Mouse (Mus musculus): ENCODE data around the gene Mrps21.
A peak's percentile ranks its signal among the peaks of the same experiment; 100 is the strongest.
"Not testable (repeated sequence)": the region's sequence is repeated elsewhere in the genome, so short reads cannot be mapped to it uniquely, and the experiment has no call there.

Gene Mrps21

GRCm38 (mm10) chr3:95892066-95893052 is 21.0 kb upstream of the Mrps21 start:
- DNase-seq (ENCODE audit: low spot score in 2 of 2): no peak

DNA sequence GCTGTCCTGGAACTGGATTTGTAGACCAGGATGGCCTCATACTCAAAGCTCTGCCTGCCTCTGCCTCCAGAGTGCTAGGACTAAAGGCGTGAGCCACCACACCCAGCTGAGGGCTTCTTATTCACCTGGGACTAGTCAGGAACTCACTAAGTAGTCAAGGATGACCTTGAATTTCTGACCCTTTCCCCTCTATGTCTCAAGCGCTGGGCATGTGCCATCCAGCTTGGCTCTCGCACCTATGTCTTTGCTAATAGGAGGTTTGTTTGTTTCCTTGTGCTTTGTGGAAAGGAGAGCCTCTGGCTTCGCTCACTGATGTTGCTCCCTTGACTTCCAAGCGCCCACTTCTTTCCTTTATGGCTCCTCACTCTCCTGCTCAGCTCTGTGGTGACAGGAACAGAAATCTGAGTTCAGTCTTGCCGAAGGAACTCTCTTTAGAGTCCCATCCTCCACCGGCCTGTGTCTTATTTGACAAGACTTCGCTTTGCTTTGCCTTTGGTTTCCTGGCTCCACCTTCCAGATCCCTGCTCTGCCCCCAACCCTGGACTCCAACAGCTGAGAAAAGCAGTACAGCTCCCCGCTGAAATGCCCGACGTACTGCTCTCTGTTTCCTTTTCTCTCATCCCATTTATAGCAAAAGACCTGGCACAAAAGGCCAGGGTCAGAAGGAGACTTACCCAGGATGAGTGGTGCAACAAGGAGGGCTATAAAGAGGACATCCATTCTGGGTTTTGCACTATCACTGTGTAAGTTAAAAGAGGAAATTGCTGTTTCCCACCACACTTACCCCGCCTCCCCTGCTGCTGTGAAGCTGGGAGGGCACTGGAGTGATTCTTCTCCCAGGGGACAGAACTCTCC is 20.1 kb upstream of the Mrps21 start, which contains the start of gene BC028528:
Gene BC028528 (minus strand): TSS at position 795 of the 855 bp plus-strand sequence.
- DNase-seq (ENCODE audit: low spot score in 2 of 2): peak in 1 of 2 experiments; percentile 31

DNA sequence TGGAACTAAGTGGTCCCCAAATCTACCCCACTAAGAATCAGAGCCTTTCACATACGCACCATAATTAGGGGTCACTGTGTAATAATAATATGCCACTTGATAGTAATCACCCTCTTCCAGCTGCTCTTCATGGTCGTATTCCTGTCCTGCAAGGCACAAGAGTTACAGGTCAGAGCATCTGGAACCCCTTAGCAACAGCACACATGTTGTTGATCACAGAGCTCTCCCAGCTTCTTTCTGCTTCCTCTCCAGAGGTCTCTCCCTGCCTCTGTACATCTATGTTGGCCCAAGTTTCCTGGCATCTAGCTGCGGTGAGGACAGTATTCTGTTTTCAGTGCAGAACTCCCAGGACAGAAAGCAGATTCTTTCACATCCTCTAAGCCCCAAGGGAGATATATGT is 18.3 kb upstream of the Mrps21 start:
- no peak for DNase-seq (ENCODE audit: low spot score in 2 of 2)

- DNase-seq (ENCODE audit: low spot score in 2 of 2): no peak
Measured at GRCm38 (mm10) chr3:95887596-95887995, 16.3 kb upstream of the Mrps21 start.

- no peak for DNase-seq (ENCODE audit: low spot score in 2 of 2)
Measured at GRCm38 (mm10) chr3:95884400-95884799, 13.1 kb upstream of the Mrps21 start.

DNA sequence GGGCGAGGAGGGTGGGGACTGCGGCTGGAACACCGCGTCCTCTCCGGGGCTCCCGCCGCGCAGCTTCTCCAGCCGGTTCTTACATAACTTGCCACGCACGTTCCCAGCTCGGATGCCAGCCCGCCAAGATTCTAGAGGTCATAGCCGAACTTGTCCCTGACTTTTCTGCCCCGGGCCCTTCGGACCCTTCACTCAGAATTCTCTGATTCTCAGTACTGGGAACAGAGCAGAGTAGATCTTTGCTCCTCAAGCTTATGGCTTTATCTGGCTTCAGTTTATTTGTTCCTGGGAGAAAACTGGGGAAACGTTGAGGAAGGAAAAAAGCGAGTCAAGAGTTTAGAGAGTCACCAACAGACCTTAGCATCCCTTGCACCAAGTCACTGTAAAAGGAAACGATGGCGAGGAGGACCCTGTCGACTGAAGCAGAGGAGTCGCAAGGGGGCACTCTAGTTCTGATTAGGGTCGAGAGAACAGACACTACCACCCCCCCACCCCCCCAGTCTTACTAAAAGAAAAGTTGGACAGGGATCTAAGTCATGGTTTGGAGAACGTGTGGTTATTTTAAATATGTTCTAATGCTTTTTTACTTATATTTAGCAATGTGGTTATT is 11.6 kb upstream of the Mrps21 start:
- DNase-seq (ENCODE audit: low spot score in 2 of 2): peak; percentile 49 to 67

DNA sequence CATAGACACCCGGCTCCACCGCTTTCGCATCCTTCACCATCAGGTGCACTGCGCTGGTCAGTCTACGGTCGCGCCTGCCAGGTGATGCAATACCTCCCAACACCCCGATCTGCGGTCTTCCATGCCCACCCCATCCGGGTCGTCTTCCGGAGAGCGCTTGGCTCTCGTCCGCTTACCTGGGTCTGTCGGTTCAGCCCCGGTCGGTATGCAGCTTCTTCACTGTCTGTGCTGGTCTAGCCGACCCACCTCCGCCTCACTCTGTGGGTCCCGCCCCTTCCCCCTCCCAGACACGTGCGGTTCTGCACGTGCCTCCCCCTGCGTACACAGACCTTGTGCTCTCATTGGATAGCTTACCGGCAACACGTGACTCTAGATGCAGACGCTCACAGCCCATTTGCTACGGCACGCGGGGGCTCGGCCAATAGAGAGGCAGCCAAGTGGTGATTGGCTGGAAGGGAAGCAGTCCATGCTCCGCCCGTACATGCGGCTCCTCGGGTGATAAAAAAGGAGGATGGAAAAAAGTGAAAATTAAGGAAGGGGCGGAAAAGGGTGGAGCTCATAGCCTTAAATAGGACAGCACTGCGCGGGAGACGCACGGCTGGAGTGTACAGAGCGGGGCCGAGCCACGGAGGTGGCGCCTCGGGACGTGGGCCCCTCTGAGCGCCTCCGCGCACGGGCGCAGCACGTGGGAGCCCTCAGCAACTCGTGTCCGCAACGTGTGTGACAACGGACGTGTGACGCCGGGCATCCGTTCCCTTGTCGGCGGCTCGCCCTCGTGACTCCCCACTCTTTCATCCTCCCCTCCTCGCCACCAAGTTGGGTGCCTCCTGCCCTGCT is 10.9 kb upstream of the Mrps21 start, which contains the start of gene Ciart:
Gene Ciart (minus strand): TSS at position 273 of the 837 bp plus-strand sequence.
- DNase-seq (ENCODE audit: low spot score in 2 of 2): peak; percentile 86 to 96

- no peak for DNase-seq (ENCODE audit: low spot score in 2 of 2)
Measured at GRCm38 (mm10) chr3:95879063-95879462, 7.7 kb upstream of the Mrps21 start.

GRCm38 (mm10) chr3:95872048-95872447 is 729 bp upstream of the Mrps21 start:
- DNase-seq (ENCODE audit: low spot score in 2 of 2): no peak

DNA sequence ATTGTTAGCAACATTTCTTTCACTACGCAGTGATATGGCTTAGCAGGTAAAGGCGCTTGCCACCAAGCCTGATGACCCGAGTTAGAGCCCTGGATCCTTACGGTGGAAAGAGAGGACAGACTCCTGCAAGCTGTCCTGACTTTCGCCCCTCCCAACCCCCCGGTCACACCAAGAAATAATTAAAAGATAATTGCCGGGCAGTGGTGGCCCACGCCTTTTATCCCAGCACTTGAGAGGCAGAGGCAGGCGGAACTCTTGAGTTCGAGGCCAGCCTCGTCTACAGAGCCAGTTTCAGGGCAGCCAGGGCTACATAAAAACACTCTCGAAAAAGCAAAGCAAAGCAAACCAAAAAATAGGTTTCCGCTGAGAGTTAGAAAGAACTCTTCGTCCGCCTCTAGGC is 343 bp downstream of the Mrps21 start:
- DNase-seq (ENCODE audit: low spot score in 2 of 2): no peak

DNA sequence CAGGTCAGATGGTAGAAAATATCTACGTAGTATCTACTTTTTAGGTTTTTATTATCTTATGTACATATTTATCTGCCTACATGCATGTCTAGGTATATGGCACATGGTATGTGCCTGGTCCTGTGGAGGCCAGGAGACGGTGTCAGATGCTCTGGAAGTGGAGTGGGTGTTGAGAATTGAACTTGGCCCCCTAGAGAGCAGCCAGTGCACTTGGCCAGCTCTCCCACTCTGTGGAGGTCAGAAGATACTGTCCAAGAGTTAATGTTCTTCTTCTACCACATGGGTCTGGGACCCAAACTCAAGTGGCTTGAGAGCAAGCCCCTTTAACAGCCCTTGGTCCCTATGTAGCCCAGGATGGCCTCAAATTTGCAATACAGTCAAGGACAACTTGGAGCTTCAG is 3.9 kb downstream of the Mrps21 start:
- no peak for DNase-seq (ENCODE audit: low spot score in 2 of 2)

DNA sequence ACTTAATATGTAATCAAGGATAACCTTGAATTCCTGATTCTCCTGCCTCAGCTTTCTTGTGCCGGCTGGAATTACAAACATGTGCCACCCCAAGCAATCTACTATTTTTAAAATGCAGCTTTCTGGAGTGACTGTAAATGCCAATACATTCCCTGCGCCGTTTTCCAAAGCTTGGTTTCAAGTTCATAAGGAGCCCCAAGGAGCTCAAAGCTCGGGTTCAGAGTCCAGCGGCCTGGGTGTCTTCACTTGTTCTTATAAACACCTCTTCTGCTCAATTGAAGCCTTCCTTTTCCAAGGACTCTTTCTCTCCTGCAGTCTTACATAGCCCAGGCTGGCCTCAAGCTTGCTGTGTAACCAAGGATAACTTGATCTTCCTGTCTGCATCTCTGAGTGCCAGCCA is 5.2 kb downstream of the Mrps21 start:
- no peak for DNase-seq (ENCODE audit: low spot score in 2 of 2)

DNA sequence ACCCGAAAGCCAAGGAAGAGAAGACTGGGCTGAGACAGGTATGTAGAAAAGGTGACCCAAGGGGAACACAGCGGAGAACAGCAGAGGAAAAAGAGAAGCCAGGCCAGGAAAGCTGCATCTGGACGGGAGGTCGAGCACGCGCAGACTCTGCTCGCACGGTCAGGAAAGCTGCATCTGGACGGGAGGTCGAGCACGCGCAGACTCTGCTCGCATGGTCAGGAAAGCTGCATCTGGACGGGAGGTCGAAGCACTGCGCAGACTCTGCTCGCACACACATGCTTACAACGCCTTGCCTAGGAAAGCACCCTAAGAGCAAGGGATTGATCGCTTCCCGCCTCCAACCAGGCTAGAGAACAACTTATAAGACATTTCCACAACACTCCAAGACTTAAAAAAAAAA is 5.7 kb downstream of the Mrps21 start:
- DNase-seq (ENCODE audit: low spot score in 2 of 2): no peak

DNA sequence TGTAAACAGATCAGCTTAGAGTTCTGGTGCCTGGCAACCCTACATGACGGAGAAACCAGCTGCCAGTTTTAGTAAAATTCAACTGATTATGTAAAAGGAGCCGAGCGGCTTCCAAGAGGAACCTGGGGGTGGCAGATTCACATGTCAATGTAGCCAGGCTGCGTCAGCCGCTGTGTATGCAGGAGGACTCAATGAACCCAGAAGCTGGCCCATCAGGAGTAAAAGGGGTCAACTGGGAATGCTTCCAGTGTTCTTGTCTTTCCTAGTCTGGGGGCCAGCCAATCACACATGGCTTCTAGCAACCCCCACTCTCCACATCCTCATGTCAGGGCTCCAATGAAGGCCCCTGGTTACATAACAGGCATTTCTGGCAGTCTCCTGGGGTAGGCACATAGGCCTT is 6.3 kb downstream of the Mrps21 start:
- no peak for DNase-seq (ENCODE audit: low spot score in 2 of 2)

DNA sequence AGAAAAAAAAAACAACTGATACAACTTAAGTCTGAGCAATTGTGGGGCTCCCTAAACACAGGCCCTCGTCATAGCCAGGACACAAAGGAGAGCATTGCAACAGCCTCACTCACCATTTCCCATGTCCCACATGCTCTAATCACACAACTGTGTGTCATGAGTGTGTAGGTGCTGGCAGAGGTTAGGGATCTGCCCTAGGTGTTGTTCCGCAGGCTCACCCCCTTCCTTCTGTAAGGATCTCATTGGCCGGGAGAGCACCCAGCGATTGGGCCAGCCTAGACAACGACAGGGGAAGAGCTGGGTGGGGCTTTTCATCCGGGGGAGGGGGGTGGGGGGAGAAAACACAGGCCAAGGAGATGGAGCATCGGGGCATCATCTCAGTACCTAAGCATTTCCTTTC is 7.7 kb downstream of the Mrps21 start:
- DNase-seq (ENCODE audit: low spot score in 2 of 2): no peak

DNA sequence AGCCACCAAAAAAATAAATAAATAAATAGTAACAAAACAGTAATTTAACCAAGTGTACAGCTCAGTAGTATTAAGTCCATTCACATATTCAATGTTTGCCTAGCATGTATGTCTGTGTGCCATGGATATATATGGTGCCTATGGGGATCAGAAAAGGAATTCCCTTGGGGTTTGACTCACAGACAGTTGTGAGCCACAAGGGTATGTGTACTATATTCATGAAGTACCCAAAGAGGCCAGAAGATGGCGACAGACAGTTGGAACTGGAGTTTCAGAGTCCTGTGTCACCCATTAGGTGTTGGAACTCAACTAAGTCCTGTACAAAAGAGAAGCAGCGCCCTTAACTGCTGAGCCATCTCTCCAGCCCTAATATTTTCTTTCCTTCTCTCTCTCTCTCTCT is 9.5 kb downstream of the Mrps21 start:
- peak; percentile 27 to 42 for DNase-seq (ENCODE audit: low spot score in 2 of 2)

- DNase-seq (ENCODE audit: low spot score in 2 of 2): no peak
Measured at GRCm38 (mm10) chr3:95861216-95861615, 10.1 kb downstream of the Mrps21 start.

DNA sequence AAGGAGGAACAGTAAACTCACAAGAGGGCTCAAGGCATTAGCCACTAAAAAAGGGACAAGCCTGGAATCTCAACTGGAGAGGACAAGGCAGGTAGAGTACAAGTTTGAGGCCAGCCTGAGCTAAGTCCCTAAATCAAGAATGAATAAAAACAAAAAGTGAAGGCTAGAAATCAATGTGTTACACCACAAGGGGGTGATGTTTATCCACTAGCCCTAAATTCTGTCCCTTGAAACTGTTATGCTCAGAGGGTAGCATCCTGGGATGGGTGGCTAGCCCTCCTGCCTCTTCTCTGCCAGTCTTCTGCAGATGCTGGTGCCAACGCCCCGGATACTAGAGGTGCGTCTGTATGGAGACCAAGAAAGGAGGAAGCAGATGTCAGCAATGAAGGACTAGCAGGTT is 11.0 kb downstream of the Mrps21 start:
- DNase-seq (ENCODE audit: low spot score in 2 of 2): no peak

GRCm38 (mm10) chr3:95858278-95858677 is 13.0 kb downstream of the Mrps21 start:
- not testable (repeated sequence) for DNase-seq (ENCODE audit: low spot score in 2 of 2)

DNA sequence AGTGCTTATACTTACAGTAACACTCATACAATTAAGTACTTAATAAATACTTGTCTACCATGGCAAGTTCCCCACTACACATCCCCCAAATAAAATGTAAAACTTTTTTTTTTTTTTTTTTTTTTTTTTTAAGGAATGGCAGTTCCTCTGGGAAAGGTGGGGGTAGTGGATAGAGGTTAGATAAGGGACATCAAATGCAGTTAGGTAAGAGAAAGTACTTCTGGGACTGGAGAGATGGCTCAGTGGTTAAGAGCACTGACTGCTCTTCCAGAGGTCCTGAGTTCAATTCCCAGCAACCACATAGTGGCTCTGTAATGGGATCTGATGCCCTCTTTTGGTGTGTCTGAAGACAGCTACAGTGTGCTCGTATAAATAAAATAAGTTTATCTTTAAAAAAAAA is 14.3 kb downstream of the Mrps21 start:
- DNase-seq (ENCODE audit: low spot score in 2 of 2): not testable (repeated sequence)

DNA sequence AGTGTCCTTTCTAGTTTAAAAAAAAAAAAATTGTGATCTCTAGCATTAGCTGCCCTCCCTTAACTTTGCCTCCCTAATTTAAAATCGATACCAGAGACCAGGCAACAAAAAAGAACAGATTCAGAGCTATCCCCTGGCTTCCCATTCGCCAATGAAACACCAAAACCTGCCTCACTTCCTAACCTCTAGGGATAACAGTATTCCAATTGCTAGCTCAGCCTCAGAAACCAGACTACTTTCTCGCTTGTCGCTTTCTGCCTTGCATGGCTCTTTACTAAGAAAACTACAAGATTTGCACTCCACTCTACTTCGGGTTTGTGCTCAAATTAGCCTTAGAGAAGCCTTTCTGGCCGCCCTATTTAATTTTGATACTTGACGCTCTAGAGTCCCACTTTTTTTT is 15.2 kb downstream of the Mrps21 start:
- DNase-seq (ENCODE audit: low spot score in 2 of 2): no peak
